Mouse (Mus musculus) left cerebral cortex, adult 9 months (tissue): ENCODE measurements at regions not wholly inside any gene's neighbourhood (a gene's known extent, or its start where the extent isn't known, plus 50 kb on each side); places are given as distances from the start of the nearest gene placed in this dataset.

Experiments used
- DNase-seq, 2 experiments: peaks; one replicate each; pipeline ENCODE4 v3.0.0; 2022; ENCODE audit warnings: low spot score in 2 of 2

- no peak for DNase-seq
Observed at GRCm38 (mm10) chr3:78412669-78413419, 873.5 kb downstream of the Rapgef2 start.

GRCm38 (mm10) chr3:78411395-78411794 lies 874.9 kb downstream of the Rapgef2 start:
- no peak for DNase-seq

- no peak for DNase-seq
Observed at GRCm38 (mm10) chr3:78409237-78409636, 877.1 kb downstream of the Rapgef2 start.

GRCm38 (mm10) chr3:78405760-78406467 lies 880.4 kb downstream of the Rapgef2 start:
- DNase-seq = no peak

GRCm38 (mm10) chr3:78358377-78358776 lies 927.9 kb downstream of the Rapgef2 start:
- DNase-seq = peak in 1 of 2 experiments; percentile 63

GRCm38 (mm10) chr3:78339891-78340290 lies 946.4 kb downstream of the Rapgef2 start:
- DNase-seq = no peak

- DNase-seq = no peak
Observed at GRCm38 (mm10) chr3:78311630-78312406, 974.5 kb downstream of the Rapgef2 start.

- DNase-seq = no peak
Observed at GRCm38 (mm10) chr3:78300506-78300905, 985.8 kb downstream of the Rapgef2 start.

- no peak for DNase-seq
Observed at GRCm38 (mm10) chr3:78291894-78292293, 994.4 kb downstream of the Rapgef2 start.

GRCm38 (mm10) chr3:78284071-78284470 lies 1002.2 kb downstream of the Rapgef2 start:
- DNase-seq = no peak

GRCm38 (mm10) chr3:78236920-78237319 lies 1049.4 kb downstream of the Rapgef2 start:
- no peak for DNase-seq

- no peak for DNase-seq
Observed at GRCm38 (mm10) chr3:78209729-78210128, 1076.6 kb downstream of the Rapgef2 start.

- no peak for DNase-seq
Observed at GRCm38 (mm10) chr3:78162601-78163000, 1123.7 kb downstream of the Rapgef2 start.

- DNase-seq = peak; percentile 36 to 74
Observed at GRCm38 (mm10) chr3:78158450-78158849, 1127.9 kb downstream of the Rapgef2 start.
